Mouse (Mus musculus): ENCODE measurements around the gene Btg4.

GRCm38 (mm10) chr9:51041491-51041980 lies 19.2 kb upstream of the Btg4 start:
- TF ChIP-seq TAL1 (IDR thresholded peaks at IDR 0.05; ENCODE audit: low read length) (no peak), GATA1 (IDR thresholded peaks at IDR 0.05; ENCODE audit: low read length) (no peak)

Data from erythroblast, embryonic 14.5 days (primary cell).